Mouse (Mus musculus) liver, postnatal 0 days (tissue): ENCODE measurements around the gene Necap1.

ENCODE experiments used
- CTCF ChIP-seq: sonication (generic); IDR thresholded peaks from 2 replicates; pipeline ENCODE4 v1.5.1; 2016; ENCODE audit warnings: antibody characterized with exemption, low read depth
- EP300 ChIP-seq: IDR thresholded peaks from 2 replicates; pipeline ENCODE4 v1.6.1; 2016; ENCODE audit warnings: antibody characterized with exemption, low read depth, mild to moderate bottlenecking

DNA sequence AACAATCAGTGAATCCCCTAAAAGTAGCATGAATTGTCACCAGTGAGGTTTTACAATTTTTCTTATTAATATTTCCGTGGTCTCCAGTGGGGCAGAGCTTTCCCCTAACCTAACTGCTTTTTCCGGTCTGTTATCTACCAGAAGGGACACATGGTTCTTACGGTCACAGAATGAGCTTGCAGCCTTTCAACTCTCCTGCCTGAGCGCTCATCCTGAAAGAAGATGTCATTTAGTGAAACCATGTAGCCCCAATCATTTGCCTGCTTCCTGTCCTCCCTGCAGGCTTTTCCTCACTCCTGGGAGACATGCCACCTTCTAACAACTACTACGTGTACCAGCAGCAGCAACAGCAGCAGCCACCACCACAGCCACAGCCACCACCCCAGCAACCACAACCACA is 36.7 kb upstream of the Necap1 start:
- TF ChIP-seq CTCF (no peak), EP300 (no peak)
